Mouse (Mus musculus): ENCODE measurements at regions not wholly inside any gene's neighbourhood (a gene's known extent, or its start where the extent isn't known, plus 50 kb on each side); places are given as distances from the start of the nearest gene placed in this dataset.

DNA sequence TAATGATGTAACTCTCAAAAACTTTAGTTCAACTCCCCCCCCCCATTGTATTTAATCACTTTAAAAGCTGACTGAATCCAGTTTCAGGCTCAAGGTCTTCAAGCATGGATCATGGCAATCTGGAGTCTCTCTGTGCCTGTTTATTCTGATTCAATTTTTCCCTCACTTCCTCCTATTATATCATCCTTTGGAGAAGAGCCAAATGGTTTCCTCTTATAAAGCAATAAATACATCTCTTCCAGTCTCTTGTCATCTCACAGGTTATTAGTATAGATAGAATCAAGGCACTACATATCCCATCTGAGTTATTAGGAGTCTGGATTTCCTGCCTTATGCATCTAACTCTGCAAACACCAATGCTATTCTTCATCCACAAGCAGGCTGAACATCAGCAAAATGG, 530.2 kb upstream of the Pdcd1 start:
- peak overlapping the region; percentile 21; the same call in 1 of the 2 replicates for H3K27ac ChIP-seq (ENCODE audit: low read depth)
- no peaks in the 10 kb centered on the region for H3K4me1 ChIP-seq (ENCODE audit: insufficient read depth)
- H3K4me2 ChIP-seq = no peak overlapping the region
- H3K9me3 ChIP-seq (ENCODE audit: low read depth, low read length) = 0 out of 2 replicates have a peak, but pooled peaks cover 5% of the 10 kb centered on the region
- no peak overlapping the region for H3K9ac ChIP-seq
- ATAC-seq (ENCODE audit: insufficient read depth) (peak; percentile 75), DNase-seq (peak; percentile 88)
- TF ChIP-seq CTCF (IDR thresholded peaks at IDR 0.05; ENCODE audit: low read depth) = no peak
- H3K27me3 ChIP-seq (ENCODE audit: insufficient read depth, low read length) = no peaks in the 10 kb centered on the region
- H3K4me3 ChIP-seq (ENCODE audit: low read depth, low read length) = no peak overlapping the region
- H3K36me3 ChIP-seq (ENCODE audit: insufficient read depth) = no peaks in the 10 kb centered on the region

DNA sequence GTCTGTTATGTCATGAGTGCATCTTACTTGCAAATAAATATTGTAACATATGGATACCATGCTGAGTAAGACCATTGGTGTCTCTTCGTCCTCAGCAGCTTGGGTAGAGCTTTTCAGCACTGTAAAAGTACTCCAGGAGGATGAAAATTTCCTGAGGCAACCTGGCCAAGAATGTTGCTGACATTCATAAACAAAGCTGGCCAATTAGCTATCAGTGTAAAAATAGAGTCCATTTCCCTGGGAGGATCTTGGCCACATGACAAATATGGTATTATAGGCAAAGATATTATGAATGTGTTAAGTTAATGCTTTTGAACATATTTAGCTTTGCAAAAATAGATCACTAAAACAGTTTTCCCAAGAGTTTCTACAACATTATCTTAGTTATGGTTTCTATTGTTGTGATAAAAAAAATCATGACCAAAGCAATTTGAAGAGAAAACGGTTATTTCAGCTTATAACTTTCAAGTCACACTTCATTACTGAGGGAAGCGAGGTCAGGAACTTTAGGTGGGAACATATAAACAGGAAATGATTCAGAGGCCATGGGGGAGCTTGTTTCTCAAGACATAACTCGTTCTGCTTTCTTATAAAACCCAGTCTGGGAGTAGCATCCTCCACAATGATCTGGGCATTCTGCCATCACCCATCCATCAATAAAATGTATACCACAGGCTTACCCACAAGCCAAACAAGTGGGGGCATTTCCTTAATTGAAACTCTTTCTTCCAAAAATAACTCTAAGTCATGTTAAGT, 529.5 kb upstream of the Pdcd1 start:
- H3K4me2 ChIP-seq = no peak overlapping the region
- no peaks in the 10 kb centered on the region for H3K27me3 ChIP-seq (ENCODE audit: insufficient read depth, low read length)
- no peak overlapping the region for H3K4me3 ChIP-seq (ENCODE audit: low read depth, low read length)
- ATAC-seq (ENCODE audit: insufficient read depth) (peak; percentile 93), DNase-seq (peak; percentile 97)
- H3K9me3 ChIP-seq (ENCODE audit: low read depth, low read length) = 0 out of 2 replicates have a peak, but pooled peaks cover 5% of the 10 kb centered on the region
- H3K4me1 ChIP-seq (ENCODE audit: insufficient read depth) = no peaks in the 10 kb centered on the region
- peak overlapping the region; percentile 76 for H3K27ac ChIP-seq (ENCODE audit: low read depth)
- no peak for TF ChIP-seq CTCF (IDR thresholded peaks at IDR 0.05; ENCODE audit: low read depth)
- 19% methylated on average over 4 of the region's 4 CpGs for WGBS
- H3K36me3 ChIP-seq (ENCODE audit: insufficient read depth) = no peaks in the 10 kb centered on the region
- H3K9ac ChIP-seq = no peak overlapping the region

DNA sequence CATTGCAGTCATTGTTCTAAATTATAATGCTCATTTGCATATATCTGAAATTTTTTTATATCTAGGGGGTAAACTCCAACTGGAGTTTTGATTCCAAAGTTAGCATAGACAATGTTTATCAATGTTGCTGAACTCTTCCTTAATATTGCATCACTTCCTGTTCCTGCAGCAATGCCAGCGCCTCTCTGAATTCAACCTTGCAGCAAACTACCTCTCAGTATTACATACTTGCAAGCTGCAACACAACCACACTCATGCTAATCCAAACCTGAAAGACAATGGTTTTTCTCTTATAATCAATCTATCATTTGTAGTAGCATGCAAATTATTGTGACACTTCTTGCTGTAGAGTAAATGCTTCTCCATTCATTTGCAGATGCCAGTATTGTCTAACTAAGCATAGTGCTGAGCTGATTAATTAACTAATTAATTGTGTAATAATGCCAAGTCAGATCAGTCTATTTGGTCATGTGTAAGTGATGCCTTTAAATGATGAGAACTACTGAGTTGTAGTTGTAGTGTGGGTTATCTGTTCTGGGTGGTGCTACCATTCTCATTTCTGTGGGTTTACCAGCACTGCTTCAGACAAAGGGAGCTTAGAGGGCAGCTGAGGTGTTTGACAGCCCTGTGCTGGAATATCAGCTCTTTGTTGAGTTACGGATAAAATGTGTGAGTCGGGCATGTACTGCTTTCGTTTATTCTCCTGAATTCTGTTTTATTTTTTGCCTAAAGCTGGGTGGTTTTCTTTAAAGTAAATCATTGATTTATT, 480.6 kb upstream of the Pdcd1 start:
- Histone ChIP-seq H3K27me3 (ENCODE audit: insufficient read depth, low read length) (no peaks in the 10 kb centered on the region), H3K9ac (no peak overlapping the region), H3K4me1 (ENCODE audit: insufficient read depth) (no peaks in the 10 kb centered on the region), H3K27ac (ENCODE audit: low read depth) (no peak overlapping the region), H3K36me3 (ENCODE audit: insufficient read depth) (no peaks in the 10 kb centered on the region), H3K9me3 (ENCODE audit: low read depth, low read length) (no peaks in the 10 kb centered on the region), H3K4me3 (ENCODE audit: low read depth, low read length) (no peak overlapping the region), H3K4me2 (no peak overlapping the region)
- 85% methylated on average over 4 of the region's 4 CpGs for WGBS
- ATAC-seq (ENCODE audit: insufficient read depth) = no peak
- TF ChIP-seq CTCF (IDR thresholded peaks at IDR 0.05; ENCODE audit: low read depth) = no peak
- no peak for DNase-seq

DNA sequence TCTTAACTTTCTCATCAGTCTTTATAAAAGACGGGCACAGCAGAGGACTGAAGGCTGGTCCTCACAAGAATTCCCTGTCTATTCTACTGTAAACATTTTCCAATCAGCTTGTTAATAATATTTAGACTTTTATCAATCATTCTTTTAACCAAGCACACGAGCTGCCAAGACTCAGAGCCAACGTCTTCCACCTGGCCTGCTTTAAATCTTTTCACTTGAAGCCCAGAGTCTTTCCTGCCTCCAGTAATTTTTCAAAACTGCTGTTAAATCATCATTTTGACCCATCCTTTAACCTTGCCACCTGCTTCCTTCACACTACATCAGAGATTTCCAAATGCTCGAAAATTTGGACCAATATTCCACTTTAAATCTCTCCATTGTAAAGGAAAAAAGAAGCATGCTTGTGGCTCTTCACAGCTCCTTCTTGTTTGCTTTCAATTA, 451.7 kb upstream of the Pdcd1 start:
- Histone ChIP-seq H3K27ac (ENCODE audit: low read depth) (no peak overlapping the region), H3K27me3 (ENCODE audit: insufficient read depth, low read length) (no peaks in the 10 kb centered on the region), H3K9me3 (ENCODE audit: low read depth, low read length) (no peaks in the 10 kb centered on the region), H3K36me3 (ENCODE audit: insufficient read depth) (no peaks in the 10 kb centered on the region), H3K9ac (no peak overlapping the region), H3K4me1 (ENCODE audit: insufficient read depth) (no peaks in the 10 kb centered on the region), H3K4me2 (no peak overlapping the region), H3K4me3 (ENCODE audit: low read depth, low read length) (no peak overlapping the region)
- peak; percentile 2 for DNase-seq
- ATAC-seq (ENCODE audit: insufficient read depth) = no peak
- TF ChIP-seq CTCF (IDR thresholded peaks at IDR 0.05; ENCODE audit: low read depth) = no peak
- WGBS = 16% methylated on average over 4 of the region's 4 CpGs

DNA sequence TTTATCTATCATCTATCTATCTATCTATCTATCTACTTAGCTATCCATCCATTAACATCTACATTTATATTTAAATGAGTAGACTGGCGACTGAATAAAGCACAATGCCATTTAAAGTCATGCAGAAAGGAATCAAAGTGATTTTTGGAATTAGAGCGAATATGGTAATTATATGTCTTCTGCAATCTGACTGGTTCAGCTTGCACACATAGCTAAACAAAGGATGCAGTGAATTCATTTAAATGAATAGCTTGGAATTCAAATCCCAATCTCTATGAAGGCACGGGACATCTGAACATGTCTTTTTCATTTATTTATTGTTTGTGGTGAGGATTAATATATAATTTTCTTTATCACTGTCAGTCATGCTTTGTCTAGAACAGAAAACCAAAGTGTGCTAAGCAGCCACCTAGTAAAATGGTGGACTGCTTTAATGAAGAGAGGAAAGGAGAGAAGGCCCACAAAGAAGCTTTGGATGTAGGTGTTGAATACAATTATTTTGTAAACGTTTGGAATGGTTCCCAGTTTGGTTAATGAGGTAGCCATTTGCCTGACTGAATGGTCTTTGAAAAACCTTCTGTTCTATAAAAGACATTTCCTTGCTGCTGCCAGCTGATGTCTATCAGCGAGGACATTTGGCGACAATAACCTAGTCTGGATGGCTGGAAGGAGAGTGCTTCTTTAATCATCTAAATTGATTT, 451.2 kb upstream of the Pdcd1 start:
- Histone ChIP-seq H3K4me1 (ENCODE audit: insufficient read depth) (no peaks in the 10 kb centered on the region), H3K36me3 (ENCODE audit: insufficient read depth) (no peaks in the 10 kb centered on the region), H3K27ac (ENCODE audit: low read depth) (no peak overlapping the region), H3K9ac (no peak overlapping the region), H3K9me3 (ENCODE audit: low read depth, low read length) (no peaks in the 10 kb centered on the region), H3K27me3 (ENCODE audit: insufficient read depth, low read length) (no peaks in the 10 kb centered on the region), H3K4me2 (no peak overlapping the region), H3K4me3 (ENCODE audit: low read depth, low read length) (no peak overlapping the region)
- DNase-seq (peak; percentile 10), ATAC-seq (ENCODE audit: insufficient read depth) (no peak)
- 52% methylated on average over 6 of the region's 6 CpGs for WGBS
- TF ChIP-seq CTCF (IDR thresholded peaks at IDR 0.05; ENCODE audit: low read depth) = no peak

DNA sequence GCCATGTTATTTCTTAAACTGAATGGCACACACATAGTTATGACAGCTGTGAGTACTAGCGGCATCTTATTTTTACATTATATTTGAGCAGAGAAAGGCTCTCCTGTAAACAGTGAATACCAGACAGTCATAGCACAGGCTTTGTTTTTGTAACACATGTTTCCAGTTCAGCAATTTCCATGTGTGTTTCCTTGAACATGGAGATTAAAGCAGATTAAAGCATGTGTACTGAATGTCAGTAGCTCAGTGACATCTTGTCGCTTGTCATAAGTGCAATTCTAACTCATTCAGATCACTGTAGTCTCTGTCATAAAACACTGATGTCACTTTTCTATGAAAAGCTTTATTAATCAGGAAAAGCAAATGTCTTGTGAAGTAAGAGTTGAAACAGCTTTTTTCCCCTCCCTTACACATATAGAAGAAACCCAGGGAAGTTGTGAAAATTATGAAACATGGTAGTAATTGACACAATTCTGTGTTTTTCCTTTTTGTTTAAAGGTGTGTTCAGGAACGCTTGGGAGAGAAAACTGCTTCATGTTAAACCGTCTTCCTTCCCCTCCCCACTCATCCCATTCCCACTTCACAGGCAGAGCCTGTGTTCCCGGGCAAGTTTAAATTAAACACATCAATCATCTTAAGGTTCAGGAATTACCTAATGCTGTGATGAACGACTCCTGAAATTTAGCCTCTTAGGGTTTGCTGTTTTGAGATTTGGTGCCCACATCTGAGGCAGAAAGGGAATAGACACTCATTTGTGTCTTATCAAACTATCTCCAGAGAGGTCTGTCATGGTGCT, 449.9 kb upstream of the Pdcd1 start:
- Histone ChIP-seq H3K27ac (ENCODE audit: low read depth) (no peak overlapping the region), H3K9ac (no peak overlapping the region), H3K4me3 (ENCODE audit: low read depth, low read length) (no peak overlapping the region), H3K4me2 (no peak overlapping the region), H3K4me1 (ENCODE audit: insufficient read depth) (no peaks in the 10 kb centered on the region), H3K36me3 (ENCODE audit: insufficient read depth) (no peaks in the 10 kb centered on the region), H3K27me3 (ENCODE audit: insufficient read depth, low read length) (no peaks in the 10 kb centered on the region), H3K9me3 (ENCODE audit: low read depth, low read length) (no peaks in the 10 kb centered on the region)
- TF ChIP-seq CTCF (IDR thresholded peaks at IDR 0.05; ENCODE audit: low read depth) = no peak
- ATAC-seq (ENCODE audit: insufficient read depth) = no peak
- WGBS = 32% methylated on average over 6 of the region's 6 CpGs
- DNase-seq = peak; percentile 6

All from lung, embryonic 14.5 days (tissue).